Mouse (Mus musculus) limb, embryonic 10.5 days (tissue): ENCODE results near the gene Hist1h2bk. TPM values are rescaled to one million over a fixed set of nuclear protein-coding genes. Genes with fewer than 3 reads are reported as not detected.
"Not testable (repeated sequence)": the region's sequence is repeated elsewhere in the genome, so short reads cannot be mapped to it uniquely, and the experiment has no call there.

Experiments
- DNase-seq: peaks from one replicate; pipeline ENCODE4 v3.0.0-alpha.2; 2017; ENCODE audit warnings: low spot score
- H3K27ac ChIP-seq: fragments of 300-500 bp; sonication (generic); 2 replicates; pipeline ENCODE4 v1.5.1; 2016; ENCODE audit warnings: mild to moderate bottlenecking
- H3K27me3 ChIP-seq: fragments of 300-500 bp; sonication (generic); 2 replicates; pipeline ENCODE4 v1.6.1; 2016; ENCODE audit warnings: low read depth, mild to moderate bottlenecking; ENCODE audit not compliant: poor library complexity, severe bottlenecking
- H3K36me3 ChIP-seq: fragments of 300-500 bp; sonication (generic); 2 replicates; pipeline ENCODE4 v1.6.1; 2016; ENCODE audit warnings: mild to moderate bottlenecking, moderate library complexity
- H3K4me1 ChIP-seq: fragments of 300-500 bp; sonication (generic); 2 replicates; pipeline ENCODE4 v1.6.1; 2016
- H3K4me3 ChIP-seq: fragments of 300-500 bp; sonication (generic); 2 replicates; pipeline ENCODE4 v1.5.1; 2016; ENCODE audit warnings: mild to moderate bottlenecking, moderate library complexity
- H3K9me3 ChIP-seq: fragments of 300-500 bp; sonication (generic); replicated peaks from 2 replicates; pipeline ENCODE4 v1.6.1; 2016; ENCODE audit warnings: mild to moderate bottlenecking
- WGBS: fragments of 180-500 bp; shearing (Covaris S2); methylation state at CpG from one replicate; pipeline ENCODE4 v1.1.7; 2016; 5-methylcytosine and 5-hydroxymethylcytosine counted together
- microRNA-seq: library from miRNA; unstranded; fragments of <30 nt; microRNA quantifications from one replicate; pipeline ENCODE4, GENCODE M21; 2017
- polyA plus RNA-seq: library from polyadenylated mRNA; unstranded; fragments of >200 nt; fragmentation: Nextera tagmentation; extraction: Ambion mirVana; gene quantifications from 2 replicates; pipeline ENCODE4 v1.2.1, GENCODE M21; 2016

Hist1h2bk gene
- polyA plus RNA-seq, 1 experiment from 2014 or later = 11.8 TPM

- no peak overlapping the region; the same call in 1 of the 2 replicates for H3K27ac ChIP-seq
- no peak overlapping the region for H3K4me3 ChIP-seq
- H3K9me3 ChIP-seq = no peaks in the 10 kb centered on the region
- H3K36me3 ChIP-seq = no peaks in the 10 kb centered on the region
- DNase-seq = no peak
- 81% methylated on average over 2 of the region's 2 CpGs for WGBS
- H3K27me3 ChIP-seq = no peaks in the 10 kb centered on the region
- peaks cover 7% of the 10 kb centered on the region for H3K4me1 ChIP-seq
Measured at GRCm38 (mm10) chr13:22049041-22049440, 13.4 kb downstream of the Hist1h2bk start.

GRCm38 (mm10) chr13:22049737-22050440 lies 14.2 kb downstream of the Hist1h2bk start:
- Histone ChIP-seq H3K4me1 (peaks cover 4% of the 10 kb centered on the region), H3K9me3 (no peaks in the 10 kb centered on the region), H3K27ac (peak overlapping the region; percentile 87), H3K36me3 (no peaks in the 10 kb centered on the region), H3K27me3 (no peaks in the 10 kb centered on the region), H3K4me3 (peak overlapping the region; percentile 61)
- DNase-seq = peak; percentile 84
- WGBS = 3% methylated on average over 14 of the region's 14 CpGs

GRCm38 (mm10) chr13:22050591-22051522 lies 15.2 kb downstream of the Hist1h2bk start:
- Histone ChIP-seq H3K27ac (peak overlapping the region; percentile 87), H3K4me3 (peak overlapping the region; percentile 61), H3K9me3 (no peaks in the 10 kb centered on the region), H3K36me3 (no peaks in the 10 kb centered on the region), H3K27me3 (no peaks in the 10 kb centered on the region), H3K4me1 (peaks cover 6% of the 10 kb centered on the region)
- under 1% methylated on average over 52 of the region's 52 CpGs for WGBS
- DNase-seq = peak; percentile 97

GRCm38 (mm10) chr13:22051523-22051859 lies 15.8 kb downstream of the Hist1h2bk start:
- no peak for DNase-seq
- peaks cover 8% of the 10 kb centered on the region for H3K4me1 ChIP-seq
- H3K27ac ChIP-seq = peak overlapping the region; percentile 87
- H3K9me3 ChIP-seq = no peaks in the 10 kb centered on the region
- no peaks in the 10 kb centered on the region for H3K36me3 ChIP-seq
- H3K4me3 ChIP-seq = peak overlapping the region; percentile 61
- H3K27me3 ChIP-seq = no peaks in the 10 kb centered on the region
- 8% methylated on average over 5 of the region's 5 CpGs for WGBS

GRCm38 (mm10) chr13:22053754-22054153 lies 18.1 kb downstream of the Hist1h2bk start:
- Histone ChIP-seq H3K4me1 (peaks cover 8% of the 10 kb centered on the region), H3K4me3 (no peak overlapping the region), H3K27ac (no peak overlapping the region), H3K27me3 (no peaks in the 10 kb centered on the region), H3K9me3 (no peaks in the 10 kb centered on the region), H3K36me3 (no peaks in the 10 kb centered on the region)
- 88% methylated on average over 1 of the region's 1 CpGs for WGBS
- no peak for DNase-seq

GRCm38 (mm10) chr13:22061422-22061821 lies 25.8 kb downstream of the Hist1h2bk start:
- Histone ChIP-seq H3K27ac (no peak overlapping the region), H3K36me3 (no peaks in the 10 kb centered on the region), H3K9me3 (no peaks in the 10 kb centered on the region), H3K27me3 (no peaks in the 10 kb centered on the region), H3K4me1 (no peaks in the 10 kb centered on the region), H3K4me3 (no peak overlapping the region)
- DNase-seq = no peak
- 89% methylated on average over 1 of the region's 1 CpGs for WGBS

GRCm38 (mm10) chr13:22063468-22063867 lies 27.8 kb downstream of the Hist1h2bk start:
- Histone ChIP-seq H3K9me3 (no peaks in the 10 kb centered on the region), H3K27me3 (no peaks in the 10 kb centered on the region), H3K36me3 (no peaks in the 10 kb centered on the region), H3K4me3 (no peak overlapping the region), H3K27ac (no peak overlapping the region), H3K4me1 (no peaks in the 10 kb centered on the region)
- WGBS = 53% methylated on average over 1 of the region's 1 CpGs
- DNase-seq = no peak

- not testable (repeated sequence) for H3K27me3 ChIP-seq, H3K36me3 ChIP-seq, H3K4me1 ChIP-seq, H3K9me3 ChIP-seq, DNase-seq, H3K4me3 ChIP-seq, H3K27ac ChIP-seq
- WGBS = 86% methylated on average over 1 of the region's 1 CpGs
Measured at GRCm38 (mm10) chr13:22084140-22084539, 48.5 kb downstream of the Hist1h2bk start, which contains the start of gene Vmn1r188. Vmn1r188 (plus strand) TSS chr13:22084440.

Small RNAs within 50 kb of the gene (microRNA-seq; reads per million reads assigned to microRNA genes)
- gene Gm26300 (not detected), gene Gm44390 (1.5 reads per million), gene Gm44486 (not detected)

Other genes with a start within 250 kb of the Hist1h2bk start
- gene Hist1h2an, start 248.7 kb upstream of the Hist1h2bk start, polyA plus RNA-seq = 5.4 and 9.9 TPM in 2 replicates
- gene Hist1h2bp, start 248.4 kb upstream of the Hist1h2bk start, polyA plus RNA-seq = 3.4 and 5.5 TPM in 2 replicates
- 17.9 and 22.1 TPM in 2 replicates for gene Hist1h2bq, start 225.7 kb upstream of the Hist1h2bk start, polyA plus RNA-seq
- gene Hist1h2ao, start 225.4 kb upstream of the Hist1h2bk start, polyA plus RNA-seq = 2.0 and 2.1 TPM in 2 replicates
- gene Hist1h4m, start 224.1 kb upstream of the Hist1h2bk start, polyA plus RNA-seq = not detected in 2 replicates
- gene Hist1h4n, start 203.7 kb upstream of the Hist1h2bk start, polyA plus RNA-seq = 10.5 and 11.5 TPM in 2 replicates
- 6,450 and 6,557 TPM in 2 replicates for gene Hist1h2ap, start 202.4 kb upstream of the Hist1h2bk start, polyA plus RNA-seq
- gene Hist1h2br, start 202.1 kb upstream of the Hist1h2bk start, polyA plus RNA-seq = 19.4 and 23.0 TPM in 2 replicates
- gene Zfp184, start 90.8 kb upstream of the Hist1h2bk start, polyA plus RNA-seq = 22.4 and 27.0 TPM in 2 replicates
- gene Pom121l2, start 54.7 kb upstream of the Hist1h2bk start, polyA plus RNA-seq = 0.14 and 0.28 TPM in 2 replicates
- gene Prss16, start 26.1 kb upstream of the Hist1h2bk start, polyA plus RNA-seq = 0.20 TPM in 1 of 2 replicates, not detected in the other
- gene Hist1h2ah, start 302 bp upstream of the Hist1h2bk start, polyA plus RNA-seq = 7.3 and 8.5 TPM in 2 replicates
- gene Hist1h4i, start 5.5 kb downstream of the Hist1h2bk start, polyA plus RNA-seq = 27.4 and 36.3 TPM in 2 replicates
- gene Hist1h2ag, start 7.1 kb downstream of the Hist1h2bk start, polyA plus RNA-seq = 59.9 and 81.0 TPM in 2 replicates
- 14.5 and 20.7 TPM in 2 replicates for gene Hist1h2bj, start 7.3 kb downstream of the Hist1h2bk start, polyA plus RNA-seq
- gene Vmn1r188, start 48.6 kb downstream of the Hist1h2bk start, polyA plus RNA-seq = not detected in 2 replicates
- gene Vmn1r189, start 70.0 kb downstream of the Hist1h2bk start, polyA plus RNA-seq = not detected in 2 replicates
- gene Vmn1r191, start 148.1 kb downstream of the Hist1h2bk start, polyA plus RNA-seq = not detected in 2 replicates
- not detected in 2 replicates for gene Vmn1r192, start 155.3 kb downstream of the Hist1h2bk start, polyA plus RNA-seq
- not detected in 2 replicates for gene Vmn1r193, start 187.3 kb downstream of the Hist1h2bk start, polyA plus RNA-seq
- gene Vmn1r194, start 208.3 kb downstream of the Hist1h2bk start, polyA plus RNA-seq = not detected in 2 replicates
- not detected in 2 replicates for gene Vmn1r195, start 234.7 kb downstream of the Hist1h2bk start, polyA plus RNA-seq